Mouse (Mus musculus) cortical plate, adult 2 months (tissue): ENCODE data around the gene Klrb1b. TPM values are rescaled to one million over a fixed set of nuclear protein-coding genes. Genes with fewer than 3 reads are reported as not detected.
A peak's percentile ranks its signal among the peaks of the same experiment; 100 is the strongest.
"Not testable (repeated sequence)": the region's sequence is repeated elsewhere in the genome, so short reads cannot be mapped to it uniquely, and the experiment has no call there.

Experiments
- H3K27ac ChIP-seq: fragments of 200-500 bp; 2 replicates; pipeline ENCODE4 v1.5.1; 2012; ENCODE audit warnings: low read length, control low read depth, inconsistent platforms; ENCODE audit not compliant: insufficient read depth
- H3K4me1 ChIP-seq: fragments of 200-500 bp; 2 replicates; pipeline ENCODE4 v1.6.1; 2011; ENCODE audit warnings: low read length; ENCODE audit not compliant: control insufficient read depth, insufficient read depth
- H3K4me3 ChIP-seq: fragments of 200-500 bp; 2 replicates; pipeline ENCODE4 v1.5.1; 2011; ENCODE audit warnings: mild to moderate bottlenecking, low read length, control low read depth; ENCODE audit not compliant: insufficient read depth
- CTCF ChIP-seq: fragments of 200-500 bp; IDR thresholded peaks from 2 replicates; pipeline ENCODE4 v1.5.1; 2011; ENCODE audit warnings: mild to moderate bottlenecking, control low read depth, low read length; ENCODE audit not compliant: insufficient read depth; ENCODE audit errors: extremely low read depth
- POLR2A ChIP-seq: fragments of 200-500 bp; IDR thresholded peaks from 2 replicates; pipeline ENCODE4 v1.6.1; 2011; ENCODE audit warnings: mild to moderate bottlenecking, low read length, control low read depth; ENCODE audit not compliant: insufficient read depth; ENCODE audit errors: extremely low read depth
- polyA plus RNA-seq: library from polyadenylated mRNA; depleted of rRNA; stranded (reverse); fragments of >200 nt; gene quantifications from 2 replicates; pipeline ENCODE4 v1.2.3, GENCODE M21; 2012

Gene Klrb1b
- polyA plus RNA-seq, 1 experiment: not detected

- TF ChIP-seq POLR2A (no peak), CTCF (no peak)
- no peak overlapping the region for H3K4me3 ChIP-seq
- no peak overlapping the region for H3K27ac ChIP-seq
- H3K4me1 ChIP-seq: no peaks in the 10 kb centered on the region
Measured at GRCm38 (mm10) chr6:128833046-128833445, 6.9 kb upstream of the Klrb1b start.

GRCm38 (mm10) chr6:128829837-128830236 is 3.7 kb upstream of the Klrb1b start:
- H3K4me3 ChIP-seq: no peak overlapping the region
- H3K4me1 ChIP-seq: no peaks in the 10 kb centered on the region
- TF ChIP-seq CTCF: no peak
- no peak for TF ChIP-seq POLR2A
- no peak overlapping the region for H3K27ac ChIP-seq

DNA sequence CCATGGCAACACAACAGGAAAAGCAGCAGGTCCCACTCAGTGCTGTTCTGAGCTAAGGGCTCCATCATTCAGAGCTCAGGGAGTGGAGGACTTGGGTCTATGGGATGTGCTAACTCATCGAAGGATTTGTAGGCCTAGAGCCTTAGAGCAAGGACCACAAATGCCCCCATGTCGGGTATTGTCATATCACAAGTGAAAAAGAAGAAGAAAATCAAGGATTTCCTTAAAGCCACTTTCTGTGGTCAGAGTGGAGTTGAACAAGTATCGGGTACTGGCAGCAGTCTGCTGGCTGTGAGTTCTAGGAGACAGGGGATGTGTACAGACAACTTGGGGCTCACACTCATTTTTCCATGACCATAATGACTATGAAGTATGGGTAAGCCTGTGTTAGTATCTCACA is 650 bp upstream of the Klrb1b start:
- Histone ChIP-seq H3K4me1 (no peaks in the 10 kb centered on the region), H3K4me3 (no peak overlapping the region), H3K27ac (no peak overlapping the region)
- TF ChIP-seq CTCF: no peak
- no peak for TF ChIP-seq POLR2A

DNA sequence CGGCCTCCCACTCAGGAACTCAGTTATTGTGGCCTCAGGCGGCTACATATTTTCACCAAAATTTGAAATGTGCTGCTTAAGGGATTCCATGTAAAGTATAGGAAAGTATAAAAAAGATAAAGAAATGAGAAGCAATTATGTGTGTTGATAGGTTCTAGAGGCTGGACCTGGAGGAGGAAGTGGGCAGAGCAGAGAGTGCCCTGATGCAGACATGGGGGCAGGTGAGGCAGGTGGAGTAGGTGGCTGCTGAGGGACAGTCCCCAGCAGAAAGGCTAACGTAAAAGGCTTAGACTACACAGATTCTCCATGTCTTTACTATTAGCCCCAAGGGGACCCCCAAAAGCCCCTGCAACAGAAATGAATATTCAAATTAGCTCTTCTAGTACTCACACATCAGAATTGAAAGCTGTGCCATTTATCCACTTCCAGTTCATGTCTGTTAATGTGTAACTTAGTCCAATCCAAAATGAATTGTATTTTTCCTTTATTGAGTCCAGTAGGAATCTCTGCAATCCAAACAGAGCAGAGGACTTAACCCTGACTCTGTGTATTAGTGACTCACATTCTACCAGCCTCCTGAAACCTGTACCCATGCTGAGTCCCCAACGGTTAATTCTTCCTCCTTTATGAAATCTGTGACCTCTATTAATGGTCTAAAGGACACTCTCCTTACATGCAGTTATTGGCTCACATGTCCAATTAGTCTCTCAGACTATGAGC is 7.9 kb downstream of the Klrb1b start:
- H3K4me3 ChIP-seq: no peak overlapping the region
- H3K4me1 ChIP-seq: no peaks in the 10 kb centered on the region
- TF ChIP-seq POLR2A (no peak), CTCF (no peak)
- H3K27ac ChIP-seq: no peak overlapping the region

DNA sequence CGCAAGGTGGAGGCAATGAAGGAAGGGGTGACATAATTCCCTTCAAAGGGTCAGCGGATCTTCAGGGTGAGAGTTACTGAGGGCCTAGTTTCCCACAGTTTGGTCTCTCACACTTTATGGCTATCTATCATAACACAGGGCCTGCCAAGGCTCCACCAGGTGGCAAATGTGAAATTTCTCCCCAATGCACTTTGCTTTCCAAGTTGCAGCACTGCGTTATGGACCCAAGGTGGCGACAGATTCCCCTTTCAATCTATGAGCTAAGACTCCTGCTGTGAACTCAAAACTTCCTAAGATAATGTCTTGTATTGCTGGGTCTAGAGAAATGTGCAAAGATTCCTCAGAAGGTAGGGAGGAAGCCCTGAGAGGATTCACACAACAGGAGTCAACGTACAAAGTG is 17.6 kb downstream of the Klrb1b start:
- TF ChIP-seq POLR2A: no peak
- peak; percentile 55 for TF ChIP-seq CTCF
- no peak overlapping the region for H3K4me3 ChIP-seq
- no peak overlapping the region for H3K27ac ChIP-seq
- H3K4me1 ChIP-seq: no peaks in the 10 kb centered on the region

DNA sequence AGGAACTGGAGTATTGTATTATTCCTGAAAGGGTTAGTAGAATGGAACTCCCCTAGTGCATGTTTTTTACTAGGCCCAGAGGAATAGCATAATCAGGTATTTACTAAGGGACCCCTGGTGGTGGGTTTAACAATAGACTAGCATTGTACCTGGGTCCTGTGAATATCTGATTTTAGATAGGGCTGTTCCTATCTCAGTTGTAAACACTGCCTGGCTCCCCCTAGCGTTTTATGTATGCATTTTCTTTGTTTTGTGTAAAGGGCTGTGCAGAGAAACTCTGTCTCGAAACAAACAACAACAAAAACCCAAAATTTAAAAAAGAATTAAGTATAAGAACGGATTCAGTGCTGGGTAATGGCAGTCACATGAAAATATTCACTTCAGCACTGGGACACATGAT is 19.1 kb downstream of the Klrb1b start:
- TF ChIP-seq POLR2A (no peak), CTCF (no peak)
- no peak overlapping the region for H3K4me3 ChIP-seq
- H3K4me1 ChIP-seq: no peaks in the 10 kb centered on the region
- H3K27ac ChIP-seq: no peak overlapping the region

DNA sequence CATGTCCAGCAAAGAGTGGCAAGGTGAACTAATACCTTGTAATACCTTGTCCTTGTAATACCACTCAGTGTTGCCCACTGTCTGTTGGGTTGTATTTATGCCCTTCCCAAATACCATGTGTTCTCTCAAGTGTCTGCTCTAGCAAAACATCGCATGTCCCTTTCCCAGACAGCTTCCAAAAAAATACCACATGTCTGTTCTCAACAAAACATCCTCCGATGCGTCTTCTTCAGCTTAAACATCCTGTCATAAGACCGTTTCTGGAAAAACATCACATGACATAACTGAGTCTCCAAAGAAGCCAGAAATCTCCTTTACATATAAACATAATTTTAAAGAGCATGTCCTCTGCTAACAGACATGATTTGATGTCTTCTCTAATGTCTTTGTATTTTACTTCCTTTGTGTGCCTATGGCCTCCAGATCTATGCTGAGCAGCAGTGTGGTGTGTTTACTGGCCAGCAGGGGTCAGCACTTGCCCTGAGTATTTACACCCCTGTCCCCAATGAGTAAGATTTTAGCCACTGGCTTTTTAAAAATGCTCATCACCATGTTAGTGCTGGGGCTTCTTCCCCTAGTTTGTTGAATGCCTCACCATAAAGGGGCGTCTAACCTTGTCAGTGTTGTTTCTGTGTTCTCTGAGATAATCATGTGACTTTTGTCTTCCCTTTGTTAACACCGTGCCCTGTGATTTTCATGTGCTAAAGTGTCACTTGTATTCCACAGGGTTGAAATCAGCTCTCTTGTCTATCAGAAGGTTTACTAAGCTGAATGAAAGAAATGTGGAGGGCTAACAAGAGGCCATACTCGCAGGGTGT is 21.1 kb downstream of the Klrb1b start:
- peak; percentile 41 for TF ChIP-seq CTCF
- not testable (repeated sequence) for H3K4me3 ChIP-seq, H3K27ac ChIP-seq, H3K4me1 ChIP-seq

GRCm38 (mm10) chr6:128802999-128803857 is 22.9 kb downstream of the Klrb1b start:
- TF ChIP-seq CTCF (peak; percentile 92), POLR2A (no peak)
- Histone ChIP-seq H3K4me3 (peak overlapping the region; percentile 45), H3K27ac (no peak overlapping the region), H3K4me1 (no peaks in the 10 kb centered on the region)

- TF ChIP-seq POLR2A: no peak
- TF ChIP-seq CTCF: no peak
- Histone ChIP-seq H3K27ac (peak overlapping the region; percentile 1; the same call in 1 of the 2 replicates), H3K4me3 (peak overlapping the region; percentile 45), H3K4me1 (no peaks in the 10 kb centered on the region)
Measured at GRCm38 (mm10) chr6:128802557-128802956, 23.6 kb downstream of the Klrb1b start.

GRCm38 (mm10) chr6:128800696-128801095 is 25.4 kb downstream of the Klrb1b start:
- not testable (repeated sequence) for H3K27ac ChIP-seq, H3K4me1 ChIP-seq, H3K4me3 ChIP-seq
